Mouse (Mus musculus) liver, postnatal 0 days (tissue): ENCODE results near the gene Rftn1. TPM values are rescaled to one million over a fixed set of nuclear protein-coding genes. Genes with fewer than 3 reads are reported as not detected.
A peak's percentile ranks its signal among the peaks of the same experiment; 100 is the strongest.

Experiments
- ATAC-seq: fragments of 200-750 bp; cut with Nextera tagmentation; 2 replicates; pipeline ENCODE4 v1.8.0; 2017; ENCODE audit warnings: mild to moderate bottlenecking, moderate library complexity
- DNase-seq: peaks from one replicate; pipeline ENCODE4 v3.0.0-alpha.2; 2016
- H3K27ac ChIP-seq: fragments of 300-500 bp; sonication (generic); 2 replicates; pipeline ENCODE4 v1.5.1; 2014; ENCODE audit warnings: antibody characterized with exemption, moderate library complexity, mild to moderate bottlenecking, low read depth
- H3K27me3 ChIP-seq: fragments of 300-500 bp; sonication (generic); 2 replicates; pipeline ENCODE4 v1.6.1; 2014; ENCODE audit warnings: low read length, control low read depth, mixed read lengths; ENCODE audit not compliant: insufficient read depth
- H3K36me3 ChIP-seq: fragments of 300-500 bp; sonication (generic); replicated peaks from 2 replicates; pipeline ENCODE4 v1.6.1; 2014; ENCODE audit warnings: mild to moderate bottlenecking, control low read depth, low read length, moderate library complexity, mixed read lengths; ENCODE audit not compliant: insufficient read depth
- H3K4me1 ChIP-seq: fragments of 300-500 bp; sonication (generic); 2 replicates; pipeline ENCODE4 v1.6.1; 2014; ENCODE audit warnings: antibody characterized with exemption, mild to moderate bottlenecking, control low read depth; ENCODE audit not compliant: insufficient read depth
- H3K4me2 ChIP-seq: fragments of 300-500 bp; sonication (generic); 2 replicates; pipeline ENCODE4 v1.6.1; 2014; ENCODE audit warnings: low read depth, mild to moderate bottlenecking, low read length, moderate library complexity, mixed read lengths
- H3K4me3 ChIP-seq: fragments of 300-500 bp; sonication (generic); 2 replicates; pipeline ENCODE4 v1.5.1; 2014; ENCODE audit warnings: low read depth, low read length
- H3K9ac ChIP-seq: fragments of 300-500 bp; sonication (generic); replicated peaks from 2 replicates; pipeline ENCODE4 v1.6.1; 2014; ENCODE audit warnings: mild to moderate bottlenecking, moderate library complexity
- H3K9me3 ChIP-seq: fragments of 300-500 bp; sonication (generic); 2 replicates; pipeline ENCODE4 v1.6.1; 2016; ENCODE audit warnings: mild to moderate bottlenecking, control low read depth, low read length, mixed read lengths
- CTCF ChIP-seq: sonication (generic); IDR thresholded peaks from 2 replicates; pipeline ENCODE4 v1.5.1; 2016; ENCODE audit warnings: antibody characterized with exemption, low read depth
- EP300 ChIP-seq: IDR thresholded peaks from 2 replicates; pipeline ENCODE4 v1.6.1; 2016; ENCODE audit warnings: antibody characterized with exemption, low read depth, mild to moderate bottlenecking
- WGBS: fragments of 180-500 bp; shearing (Covaris S2); extraction: QIAGEN DNeasy Blood & Tissue Kit; methylation state at CpG from one replicate; pipeline ENCODE4 v1.1.7; 2014; ENCODE audit not compliant: insufficient replicate concordance; 5-methylcytosine and 5-hydroxymethylcytosine counted together
- polyA plus RNA-seq: library from polyadenylated mRNA; unstranded; fragments of >200 nt; fragmentation: Nextera tagmentation; extraction: Ambion mirVana; gene quantifications from 2 replicates; pipeline ENCODE4 v1.2.1, GENCODE M21; 2015

Rftn1 gene
- polyA plus RNA-seq, 1 experiment from 2014 or later: 6.0 TPM

DNA sequence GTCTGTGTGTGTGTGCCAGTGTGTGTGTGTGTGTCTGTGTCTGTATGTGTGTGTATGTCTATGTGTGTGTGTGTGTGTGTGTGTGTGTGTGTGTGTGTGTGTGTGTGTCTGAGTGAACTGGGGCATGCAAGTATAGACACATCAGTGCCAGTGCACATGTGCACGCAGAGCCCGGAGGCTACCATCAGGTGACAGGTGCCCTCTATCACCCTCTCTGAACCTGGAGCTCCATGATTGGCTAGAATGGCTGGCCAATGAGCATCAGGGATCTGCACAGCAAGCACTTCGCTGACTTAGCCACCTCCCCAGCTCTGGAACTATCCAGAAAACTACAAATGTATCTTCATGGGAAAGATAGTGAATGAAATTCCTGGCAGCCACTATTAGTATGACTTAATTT lies 16.7 kb downstream of the Rftn1 start:
- no peaks in the 10 kb centered on the region for H3K4me1 ChIP-seq
- no peak for ATAC-seq
- no peak overlapping the region for H3K9ac ChIP-seq
- 82% methylated on average over 3 of the region's 3 CpGs for WGBS
- H3K9me3 ChIP-seq: no peaks in the 10 kb centered on the region
- H3K4me2 ChIP-seq: no peak overlapping the region
- no peak for DNase-seq
- H3K36me3 ChIP-seq: 0 out of 2 replicates have a peak, but pooled peaks cover 2% of the 10 kb centered on the region
- no peak overlapping the region for H3K4me3 ChIP-seq
- TF ChIP-seq CTCF (no peak), EP300 (no peak)
- H3K27ac ChIP-seq: no peak overlapping the region
- H3K27me3 ChIP-seq: no peaks in the 10 kb centered on the region

DNA sequence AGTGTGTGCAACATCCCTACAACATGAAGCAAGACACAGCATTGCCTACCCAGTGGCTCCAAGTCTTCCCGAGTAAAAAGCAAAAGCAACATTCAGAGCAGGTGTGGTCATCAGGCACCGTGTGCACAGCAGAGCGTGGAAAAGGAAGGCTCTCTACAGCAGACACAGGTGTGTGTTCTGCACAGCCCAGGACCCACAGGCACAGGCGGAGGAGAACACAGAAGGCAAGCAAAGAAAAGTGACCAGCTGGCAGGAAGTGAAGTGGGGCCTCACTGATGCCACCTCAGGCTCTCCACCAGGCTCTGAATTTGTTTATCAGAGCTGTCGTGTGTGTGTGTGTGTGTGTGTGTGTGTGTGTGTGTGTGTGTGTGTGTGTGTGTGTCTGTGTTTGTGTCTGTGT lies 17.1 kb downstream of the Rftn1 start:
- TF ChIP-seq EP300: no peak
- TF ChIP-seq CTCF: no peak
- H3K27me3 ChIP-seq: no peaks in the 10 kb centered on the region
- no peaks in the 10 kb centered on the region for H3K4me1 ChIP-seq
- H3K9me3 ChIP-seq: no peaks in the 10 kb centered on the region
- 0 out of 2 replicates have a peak, but pooled peaks have one; percentile 45 for ATAC-seq
- DNase-seq: no peak
- H3K27ac ChIP-seq: no peak overlapping the region
- 0 out of 2 replicates have a peak, but pooled peaks cover 3% of the 10 kb centered on the region for H3K36me3 ChIP-seq
- no peak overlapping the region for H3K4me3 ChIP-seq
- WGBS: 68% methylated on average over 5 of the region's 5 CpGs
- no peak overlapping the region for H3K9ac ChIP-seq
- no peak overlapping the region for H3K4me2 ChIP-seq

DNA sequence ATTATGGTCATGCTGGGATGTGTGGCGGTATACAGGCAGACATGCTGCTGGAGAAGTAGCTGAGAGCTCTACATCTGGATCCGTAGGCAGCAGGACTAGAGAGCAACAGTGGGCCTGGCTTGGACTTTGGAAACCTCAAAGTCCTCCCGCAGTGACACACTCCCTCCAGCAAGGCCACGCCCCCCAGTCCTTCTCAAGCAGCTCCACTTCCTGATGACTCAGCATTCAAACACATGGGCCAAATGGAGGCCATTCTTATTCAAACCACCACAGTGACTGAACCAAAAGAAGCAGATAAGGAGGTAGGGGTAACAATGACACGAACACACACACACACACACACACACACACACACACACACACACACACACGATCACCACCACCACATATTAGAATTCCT lies 17.7 kb downstream of the Rftn1 start:
- DNase-seq (no peak), ATAC-seq (no peak)
- TF ChIP-seq CTCF (no peak), EP300 (no peak)
- Histone ChIP-seq H3K27me3 (no peaks in the 10 kb centered on the region), H3K36me3 (0 out of 2 replicates have a peak, but pooled peaks cover 5% of the 10 kb centered on the region), H3K9ac (no peak overlapping the region), H3K4me2 (no peak overlapping the region), H3K4me3 (no peak overlapping the region), H3K4me1 (no peaks in the 10 kb centered on the region), H3K9me3 (no peaks in the 10 kb centered on the region), H3K27ac (no peak overlapping the region)
- 80% methylated on average over 6 of the region's 6 CpGs for WGBS

DNA sequence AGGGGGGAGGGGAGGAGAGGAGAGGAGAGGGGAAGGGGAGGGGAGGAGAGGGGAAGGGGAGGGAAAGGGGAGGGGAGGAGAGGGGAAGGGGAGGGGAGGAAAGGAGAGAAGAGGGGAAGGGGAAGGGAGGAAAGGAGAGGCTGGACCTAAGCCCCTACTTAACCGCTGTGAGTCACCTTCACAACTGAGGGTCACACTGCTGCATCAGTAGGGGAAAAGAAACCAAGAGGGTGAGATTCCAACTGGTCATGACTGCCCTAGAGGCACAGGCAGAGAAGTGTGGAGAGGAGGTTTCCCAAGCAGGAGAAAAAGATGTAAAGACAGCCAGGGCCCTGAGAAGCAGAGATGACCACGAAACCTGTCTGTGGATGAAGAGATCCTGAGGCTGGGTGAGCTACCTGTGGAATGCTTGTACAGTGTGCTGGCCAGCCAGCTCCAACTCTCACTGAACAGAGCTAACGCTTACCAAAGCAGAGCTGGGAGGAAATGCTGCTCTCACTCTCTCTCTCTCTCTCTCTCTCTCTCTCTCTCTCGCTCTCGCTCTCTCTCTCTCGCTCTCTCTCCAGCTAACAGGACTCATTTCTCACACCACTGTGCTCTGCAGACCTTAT lies 19.4 kb downstream of the Rftn1 start:
- Histone ChIP-seq H3K4me1 (no peaks in the 10 kb centered on the region), H3K4me3 (no peak overlapping the region), H3K9me3 (no peaks in the 10 kb centered on the region), H3K9ac (no peak overlapping the region), H3K27me3 (no peaks in the 10 kb centered on the region), H3K27ac (no peak overlapping the region), H3K36me3 (0 out of 2 replicates have a peak, but pooled peaks cover 5% of the 10 kb centered on the region), H3K4me2 (no peak overlapping the region)
- DNase-seq: no peak
- TF ChIP-seq CTCF (no peak), EP300 (no peak)
- WGBS: 55% methylated on average over 6 of the region's 6 CpGs
- no peak for ATAC-seq

DNA sequence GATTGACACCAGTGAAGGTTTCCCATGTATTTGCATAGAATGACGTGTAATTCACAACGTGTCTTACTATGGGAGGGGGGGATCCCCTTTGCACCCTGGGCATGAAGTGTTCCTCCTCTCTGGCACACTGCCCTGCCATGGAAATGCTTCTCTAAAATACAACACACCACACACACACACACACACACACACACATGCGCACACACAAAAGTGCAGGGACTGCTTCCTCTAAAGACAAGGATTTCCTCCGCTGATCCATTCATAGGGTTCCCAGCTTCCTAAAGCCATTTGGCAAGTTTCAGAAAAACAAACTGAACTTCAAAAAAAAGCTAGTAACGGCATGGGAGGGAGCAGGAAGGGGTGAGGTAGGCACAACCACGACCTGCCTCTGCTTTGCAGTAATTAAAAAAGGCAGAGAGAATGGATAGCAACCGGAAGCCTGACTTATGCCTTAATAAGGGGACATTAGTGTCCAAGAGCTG lies 20.5 kb downstream of the Rftn1 start:
- Histone ChIP-seq H3K4me3 (no peak overlapping the region), H3K27ac (no peak overlapping the region), H3K9ac (no peak overlapping the region), H3K4me1 (no peaks in the 10 kb centered on the region), H3K36me3 (0 out of 2 replicates have a peak, but pooled peaks cover 5% of the 10 kb centered on the region), H3K9me3 (no peaks in the 10 kb centered on the region), H3K27me3 (no peaks in the 10 kb centered on the region), H3K4me2 (no peak overlapping the region)
- WGBS: 56% methylated on average over 7 of the region's 7 CpGs
- TF ChIP-seq EP300: no peak
- TF ChIP-seq CTCF: no peak
- ATAC-seq: peak; percentile 29; the same call in 1 of the 2 replicates
- no peak for DNase-seq

DNA sequence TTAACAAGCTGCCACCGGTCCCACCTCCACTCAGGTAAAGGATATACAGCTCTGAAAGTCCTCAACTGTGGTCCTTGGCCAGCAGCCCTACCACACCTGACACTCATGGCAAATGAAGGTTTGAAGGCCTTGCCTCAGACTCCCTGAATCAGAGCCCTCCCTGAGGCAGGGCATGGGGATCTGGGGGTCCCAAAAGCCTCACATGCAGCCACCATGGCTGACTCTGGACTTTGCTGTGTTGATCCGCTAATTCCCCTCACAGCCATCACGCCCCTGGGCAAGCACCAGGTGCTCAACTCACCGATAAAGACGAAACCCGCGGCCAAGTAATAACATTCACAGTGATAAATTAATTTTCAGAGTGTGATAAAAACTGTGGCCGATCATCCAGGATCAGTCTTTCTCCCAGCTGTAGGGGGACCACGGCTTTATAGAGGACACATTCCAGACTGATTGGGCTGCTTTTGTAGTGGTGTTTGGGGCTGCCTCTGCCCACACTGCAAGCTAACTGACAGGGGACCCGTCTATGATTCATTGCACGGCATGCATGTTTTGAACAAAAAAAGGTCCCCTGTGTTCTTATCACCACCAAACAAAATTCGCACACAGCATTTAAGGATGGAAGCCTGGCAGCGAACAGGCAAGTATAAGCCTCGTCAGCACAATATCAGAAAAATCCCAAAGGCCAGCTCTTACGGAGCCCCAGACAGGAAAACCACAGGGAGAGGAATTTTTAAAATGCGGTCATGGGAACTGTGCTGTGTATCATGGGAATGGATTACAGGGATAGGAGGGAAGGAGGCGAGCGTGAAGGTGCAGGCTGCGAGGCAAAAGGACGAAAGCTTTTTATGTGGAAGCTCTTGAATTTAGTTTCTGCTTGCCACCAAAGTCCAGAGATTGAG lies 29.3 kb downstream of the Rftn1 start:
- DNase-seq (no peak), ATAC-seq (no peak)
- no peak for TF ChIP-seq CTCF
- TF ChIP-seq EP300: no peak
- WGBS: 75% methylated on average over 20 of the region's 20 CpGs
- Histone ChIP-seq H3K9me3 (no peaks in the 10 kb centered on the region; the same call in 1 of the 2 replicates), H3K4me3 (no peak overlapping the region), H3K9ac (no peak overlapping the region), H3K4me1 (peaks cover 6% of the 10 kb centered on the region; the same call in 1 of the 2 replicates), H3K27me3 (no peaks in the 10 kb centered on the region), H3K36me3 (no peaks in the 10 kb centered on the region), H3K4me2 (no peak overlapping the region), H3K27ac (no peak overlapping the region)
